Mouse (Mus musculus): Measurements from ENCODE around the gene Slc37a1. TPM values are rescaled to one million over a fixed set of nuclear protein-coding genes. Genes with fewer than 3 reads are reported as not detected.

Gene Slc37a1
- total and polyA plus RNA-seq, 3 experiments: 14.2 to 15.0 TPM; not detected in 1

- Histone ChIP-seq H3K79me2 (ENCODE audit: control insufficient read depth, insufficient read depth, low read length, poor library complexity) (no peaks in the 10 kb centered on the region), H3K27me3 (ENCODE audit: control insufficient read depth in 1 of 2, insufficient read depth in 2 of 2, low read length in 2 of 2) (no peaks in the 10 kb centered on the region), H3K4me3 (ENCODE audit: control insufficient read depth in 1 of 2, insufficient read depth in 1 of 2, low read depth in 2 of 2, low read length in 2 of 2) (no peak overlapping the region), H3K9me3 (replicated peaks; ENCODE audit: insufficient read depth, low read length) (no peaks in the 10 kb centered on the region), H3K4me1 (ENCODE audit: control insufficient read depth in 1 of 2, insufficient read depth in 2 of 2, low read length in 2 of 2) (no peaks in the 10 kb centered on the region), H3K36me3 (ENCODE audit: control insufficient read depth in 1 of 2, insufficient read depth in 2 of 2, low read length in 2 of 2) (no peaks in the 10 kb centered on the region), H3K27ac (ENCODE audit: control insufficient read depth, low read depth, low read length) (no peak overlapping the region), H3K9ac (ENCODE audit: control insufficient read depth, low read depth, low read length, poor library complexity, severe bottlenecking) (no peak overlapping the region)
- TF ChIP-seq CHD2 (IDR thresholded peaks at IDR 0.05; ENCODE audit: low read length) (no peak), POLR2AphosphoS5 (IDR thresholded peaks at IDR 0.05; ENCODE audit: borderline replicate concordance, low read depth, low read length) (no peak), ZNF384 (IDR thresholded peaks at IDR 0.05; ENCODE audit: low read depth, low read length) (no peak), GABPA (IDR thresholded peaks at IDR 0.05; ENCODE audit: low read depth, low read length) (no peak), E2F4 (IDR thresholded peaks at IDR 0.05; ENCODE audit: borderline replicate concordance, low read depth, low read length) (no peak), MAX (IDR thresholded peaks at IDR 0.05; ENCODE audit: low read length) (no peak), ZKSCAN1 (IDR thresholded peaks at IDR 0.05; ENCODE audit: low read depth, low read length) (no peak), MAZ (IDR thresholded peaks at IDR 0.05; ENCODE audit: low read depth, low read length) (no peak), POLR2AphosphoS2 (IDR thresholded peaks at IDR 0.05; ENCODE audit: low read length) (no peak), MAFK (IDR thresholded peaks at IDR 0.05; ENCODE audit: borderline replicate concordance, low read depth, low read length) (no peak), SIN3A (IDR thresholded peaks at IDR 0.05; ENCODE audit: low read length) (no peak), NRF1 (IDR thresholded peaks at IDR 0.05; ENCODE audit: insufficient read depth, low read depth, low read length, poor library complexity, severe bottlenecking) (no peak), USF1 (IDR thresholded peaks at IDR 0.05; ENCODE audit: low read depth, low read length) (no peak), ZC3H11A (IDR thresholded peaks at IDR 0.05; ENCODE audit: low read depth, low read length) (no peak), GATA1 (IDR thresholded peaks at IDR 0.05; ENCODE audit: low read depth, low read length) (no peak), KAT2A (conservative IDR thresholded peaks at IDR 0.05; ENCODE audit: low read depth, low read length) (no peak)
- no peak for DNase-seq (ENCODE audit: low read depth, low spot score)
Measured at GRCm38 (mm10) chr17:31348129-31348528, 61.5 kb downstream of the Slc37a1 start.

DNA sequence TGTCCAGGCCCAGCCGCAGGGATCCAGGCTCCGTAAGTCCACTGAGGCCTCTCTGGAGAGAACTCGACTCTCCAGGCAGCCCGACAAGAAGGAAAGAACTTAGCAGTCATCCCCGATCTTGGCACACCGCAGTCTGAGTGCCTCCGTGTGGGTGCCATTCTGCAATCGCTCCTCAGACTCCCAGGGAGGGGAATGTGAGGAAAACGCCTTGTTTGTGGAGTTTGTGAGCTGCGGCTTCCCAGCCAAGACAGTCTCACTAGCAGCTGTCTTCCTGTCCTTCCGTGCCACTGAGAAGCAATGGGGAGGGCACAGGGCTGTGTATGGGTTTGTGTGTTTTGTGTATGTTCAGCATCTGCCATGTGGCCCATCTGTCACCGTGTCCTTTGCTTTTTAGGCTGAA, 62.8 kb downstream of the Slc37a1 start:
- Histone ChIP-seq H3K4me1 (ENCODE audit: control insufficient read depth in 1 of 2, insufficient read depth in 2 of 2, low read length in 2 of 2) (no peaks in the 10 kb centered on the region), H3K27me3 (ENCODE audit: control insufficient read depth in 1 of 2, insufficient read depth in 2 of 2, low read length in 2 of 2) (no peaks in the 10 kb centered on the region), H3K9me3 (replicated peaks; ENCODE audit: insufficient read depth, low read length) (no peaks in the 10 kb centered on the region), H3K79me2 (ENCODE audit: control insufficient read depth, insufficient read depth, low read length, poor library complexity) (no peaks in the 10 kb centered on the region), H3K27ac (ENCODE audit: control insufficient read depth, low read depth, low read length) (no peak overlapping the region), H3K36me3 (ENCODE audit: control insufficient read depth in 1 of 2, insufficient read depth in 2 of 2, low read length in 2 of 2) (no peaks in the 10 kb centered on the region), H3K4me3 (ENCODE audit: control insufficient read depth in 1 of 2, insufficient read depth in 1 of 2, low read depth in 2 of 2, low read length in 2 of 2) (no peak overlapping the region), H3K9ac (ENCODE audit: control insufficient read depth, low read depth, low read length, poor library complexity, severe bottlenecking) (no peak overlapping the region)
- DNase-seq (ENCODE audit: low read depth, low spot score): no peak
- no peak for TF ChIP-seq SIN3A (IDR thresholded peaks at IDR 0.05; ENCODE audit: low read length)
- TF ChIP-seq TAL1 (IDR thresholded peaks at IDR 0.05; ENCODE audit: low read length): no peak
- TF ChIP-seq MAX (IDR thresholded peaks at IDR 0.05; ENCODE audit: low read length): no peak
- TF ChIP-seq ZKSCAN1 (IDR thresholded peaks at IDR 0.05; ENCODE audit: low read depth, low read length): no peak
- no peak for TF ChIP-seq SMC3 (IDR thresholded peaks at IDR 0.05; ENCODE audit: low read depth, low read length)
- TF ChIP-seq MXI1 (IDR thresholded peaks at IDR 0.05; ENCODE audit: low read depth, low read length): no peak
- no peak for TF ChIP-seq ZC3H11A (IDR thresholded peaks at IDR 0.05; ENCODE audit: low read depth, low read length)
- TF ChIP-seq USF1 (IDR thresholded peaks at IDR 0.05; ENCODE audit: low read depth, low read length): no peak
- TF ChIP-seq CHD2 (IDR thresholded peaks at IDR 0.05; ENCODE audit: low read length): no peak
- TF ChIP-seq MAFK (IDR thresholded peaks at IDR 0.05; ENCODE audit: borderline replicate concordance, low read depth, low read length): no peak
- TF ChIP-seq POLR2AphosphoS2 (IDR thresholded peaks at IDR 0.05; ENCODE audit: low read length): no peak

Measured in MEL (cell line).